Mouse (Mus musculus): ENCODE measurements around the gene Mrpl38. TPM values are rescaled to one million over a fixed set of nuclear protein-coding genes. Genes with fewer than 3 reads are reported as not detected.

Gene Mrpl38
- 10 to 100 TPM; 55.9 to 56.8 TPM for total RNA-seq (2021)

DNA sequence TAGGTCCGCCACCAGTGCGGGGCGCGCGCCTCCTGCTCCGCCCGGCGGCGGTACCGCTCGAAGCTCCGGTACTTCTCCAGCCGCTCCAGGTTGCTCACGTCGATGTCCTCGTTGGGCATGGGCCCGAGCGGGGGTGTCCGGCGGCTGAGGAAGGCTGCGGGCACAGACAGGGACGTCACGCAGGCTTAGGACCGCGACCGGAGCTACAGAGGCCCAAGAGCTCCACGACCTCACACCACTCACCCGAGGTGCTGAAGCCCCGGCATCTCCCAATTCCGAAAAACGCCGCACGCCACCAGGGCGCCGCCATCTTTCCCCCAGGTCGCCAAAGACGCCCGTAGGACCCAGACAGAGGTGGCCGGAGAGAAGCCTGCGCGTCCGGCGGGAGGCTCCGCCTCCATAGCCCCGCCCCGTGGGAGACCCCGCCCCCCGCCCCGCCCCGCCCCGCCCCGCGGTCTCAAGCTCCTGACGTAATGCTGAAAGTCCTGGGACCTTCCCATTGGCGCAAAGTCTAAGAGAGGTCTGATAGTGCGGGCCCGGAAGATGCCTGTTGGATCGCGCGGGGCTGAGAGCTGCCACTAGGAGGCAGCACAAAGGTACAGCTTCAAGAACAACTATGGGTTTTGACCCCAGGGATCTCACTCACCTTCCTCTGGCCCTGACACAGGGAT is at the start of gene Mrpl38:
Gene Mrpl38 (minus strand): TSS at position 401 of the 671 bp plus-strand sequence.
- DNase-seq = peak; percentile 91 to 92
- intact Hi-C loops (cut with DNase I) = loop anchor here (1.0 to 5.0 kb wide), 5 partner anchors 28 to 324 kb away; partner anchors contain the start of genes Acox1 and Ten1

DNA sequence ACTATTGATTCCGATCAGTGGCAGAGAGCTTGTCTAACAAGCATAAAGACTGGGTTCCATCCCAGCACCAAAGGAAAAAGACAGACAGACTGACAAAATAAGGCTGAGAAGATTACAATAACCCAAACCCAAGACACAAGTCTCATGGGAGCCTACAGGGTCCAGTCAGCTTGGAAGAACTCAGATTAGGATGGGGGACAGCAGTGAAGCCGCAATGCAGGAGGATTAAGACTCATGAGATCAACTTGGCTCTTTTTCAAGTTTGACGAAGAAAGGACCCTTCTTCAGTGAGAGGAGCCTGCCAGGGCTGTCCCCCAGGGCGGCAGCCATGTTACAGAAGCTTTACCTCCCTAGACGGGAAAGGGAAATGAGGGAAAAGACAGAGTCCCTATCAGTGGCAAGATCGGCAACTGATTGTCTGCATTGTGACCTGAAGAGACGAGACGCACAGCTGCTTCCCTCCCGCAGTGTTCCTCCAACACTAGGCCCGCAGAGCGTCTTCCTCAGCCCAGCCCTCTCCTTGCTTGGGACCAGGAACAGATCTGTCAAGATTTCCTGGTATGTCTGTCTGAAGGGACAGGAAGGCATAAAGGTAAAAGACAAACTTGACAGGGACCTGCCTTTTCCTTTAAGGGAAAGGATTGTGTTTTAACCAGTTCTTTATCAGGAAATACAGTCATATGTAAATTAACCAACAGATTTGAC is 48.7 kb upstream of the Mrpl38 start:
- DNase-seq = no peak
- intact Hi-C loops (cut with DNase I) = no loop called here

GRCm38 (mm10) chr11:116186360-116186759 is 47.7 kb upstream of the Mrpl38 start:
- DNase-seq = no peak
- intact Hi-C loops (cut with DNase I) = no loop called here

GRCm38 (mm10) chr11:116185836-116186235 is 47.2 kb upstream of the Mrpl38 start:
- intact Hi-C loops (cut with DNase I) = no loop called here
- peak; percentile 18 to 25 for DNase-seq

DNA sequence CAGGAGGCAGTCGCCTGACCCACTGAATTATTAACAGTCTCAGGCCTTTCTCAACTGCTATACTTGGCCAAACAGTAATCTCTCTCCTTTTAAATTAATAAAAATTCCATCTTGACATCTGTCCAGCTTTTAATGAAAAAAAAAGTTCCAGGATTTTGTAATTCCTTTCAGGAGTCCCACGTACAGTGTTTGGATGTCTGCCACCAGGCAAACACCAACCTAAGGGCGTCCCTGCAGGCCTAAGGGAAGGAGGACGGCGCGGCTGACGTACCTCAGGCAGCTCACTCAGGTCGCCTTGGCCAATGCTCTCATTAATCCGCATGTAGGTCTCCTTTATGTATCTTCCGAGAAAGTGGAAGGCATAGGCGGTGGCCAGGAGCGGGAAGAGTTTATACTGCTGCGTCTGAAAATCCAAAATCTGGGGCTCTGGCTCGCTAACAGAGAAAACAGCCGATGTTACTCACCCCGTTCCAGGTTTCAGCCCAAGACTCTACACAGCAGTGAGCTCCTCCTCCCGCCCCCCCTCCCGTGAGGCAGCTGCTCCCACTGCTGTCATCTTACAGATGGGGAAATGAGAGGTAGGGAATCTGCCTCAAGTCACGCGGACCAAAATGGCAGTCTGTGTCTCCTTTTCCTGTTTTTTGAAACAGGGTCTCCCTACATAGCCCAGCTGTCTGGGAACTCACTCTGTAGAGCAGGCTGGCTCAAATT is 39.9 kb upstream of the Mrpl38 start:
- intact Hi-C loops (cut with DNase I) = no loop called here
- DNase-seq = no peak

DNA sequence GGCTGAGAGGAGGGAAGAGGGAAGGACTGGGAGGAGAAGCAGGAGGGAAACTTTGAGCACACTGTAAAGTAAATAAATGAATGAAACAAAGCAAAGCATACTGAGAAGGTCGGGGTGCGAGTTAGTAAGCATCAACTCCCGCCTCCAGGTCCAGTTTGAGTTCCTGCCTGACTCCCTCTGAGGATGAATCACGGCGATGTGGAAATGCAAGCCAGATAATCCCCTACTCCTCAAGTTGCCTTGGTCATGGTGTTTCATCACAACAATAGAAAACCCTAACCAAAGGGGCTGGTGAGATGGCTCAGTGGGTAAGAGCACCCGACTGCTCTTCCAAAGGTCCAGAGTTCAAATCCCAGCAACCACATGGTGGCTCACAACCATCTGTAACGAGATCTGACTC is 37.3 kb upstream of the Mrpl38 start:
- intact Hi-C loops (cut with DNase I) = no loop called here
- no peak for DNase-seq

DNA sequence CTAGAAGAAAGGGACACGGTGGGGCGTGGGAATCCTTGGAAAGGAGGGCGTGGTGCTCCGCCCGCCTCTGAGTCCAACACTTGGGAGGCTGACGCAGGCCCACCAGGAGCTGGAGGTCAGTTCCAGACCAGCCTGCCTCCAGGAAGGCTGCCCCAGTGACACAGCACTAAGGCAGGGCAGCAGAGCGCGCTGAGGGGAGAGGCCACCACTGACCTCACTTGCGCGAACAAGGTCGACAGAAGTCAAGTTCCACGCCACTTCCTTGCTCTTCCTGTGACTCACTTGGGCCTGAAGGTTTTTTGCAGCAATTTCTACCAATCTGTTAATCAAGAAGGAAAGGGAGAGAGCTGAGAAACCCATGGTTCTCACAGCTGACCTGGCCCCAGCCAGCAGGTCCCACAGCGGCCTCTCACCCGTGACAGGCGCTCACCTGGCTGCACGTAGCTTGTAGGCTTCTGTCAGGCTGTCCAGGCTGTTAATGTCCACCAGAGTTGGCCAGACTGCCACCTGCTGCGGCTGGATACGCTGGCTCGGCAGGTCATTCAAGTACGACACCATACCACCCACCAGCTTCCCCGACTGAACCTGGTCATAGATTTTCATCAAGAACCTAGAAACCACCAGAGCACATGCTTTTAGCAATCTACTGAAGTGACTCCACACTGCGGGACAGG is 36.2 kb upstream of the Mrpl38 start:
- DNase-seq = no peak
- intact Hi-C loops (cut with DNase I) = no loop called here

DNA sequence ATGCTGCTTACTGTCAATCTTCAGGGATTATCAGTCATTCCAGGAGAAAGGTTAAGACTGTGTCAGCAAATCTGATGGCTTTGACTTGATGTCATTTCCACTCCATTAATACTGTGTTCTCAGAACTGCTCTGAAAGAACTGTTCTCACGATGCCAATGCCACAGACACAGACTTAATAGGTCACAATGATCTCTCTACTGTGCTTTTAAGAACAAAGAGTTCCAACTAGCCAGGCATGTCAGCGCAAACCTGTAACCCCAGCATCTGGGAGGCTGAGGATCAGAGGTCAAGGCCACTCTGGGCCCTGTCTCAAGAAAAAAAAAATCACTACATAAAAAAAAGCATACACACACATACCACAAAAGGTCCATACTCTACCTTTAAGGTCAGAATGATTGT is 33.3 kb upstream of the Mrpl38 start:
- intact Hi-C loops (cut with DNase I) = no loop called here
- no peak for DNase-seq

DNA sequence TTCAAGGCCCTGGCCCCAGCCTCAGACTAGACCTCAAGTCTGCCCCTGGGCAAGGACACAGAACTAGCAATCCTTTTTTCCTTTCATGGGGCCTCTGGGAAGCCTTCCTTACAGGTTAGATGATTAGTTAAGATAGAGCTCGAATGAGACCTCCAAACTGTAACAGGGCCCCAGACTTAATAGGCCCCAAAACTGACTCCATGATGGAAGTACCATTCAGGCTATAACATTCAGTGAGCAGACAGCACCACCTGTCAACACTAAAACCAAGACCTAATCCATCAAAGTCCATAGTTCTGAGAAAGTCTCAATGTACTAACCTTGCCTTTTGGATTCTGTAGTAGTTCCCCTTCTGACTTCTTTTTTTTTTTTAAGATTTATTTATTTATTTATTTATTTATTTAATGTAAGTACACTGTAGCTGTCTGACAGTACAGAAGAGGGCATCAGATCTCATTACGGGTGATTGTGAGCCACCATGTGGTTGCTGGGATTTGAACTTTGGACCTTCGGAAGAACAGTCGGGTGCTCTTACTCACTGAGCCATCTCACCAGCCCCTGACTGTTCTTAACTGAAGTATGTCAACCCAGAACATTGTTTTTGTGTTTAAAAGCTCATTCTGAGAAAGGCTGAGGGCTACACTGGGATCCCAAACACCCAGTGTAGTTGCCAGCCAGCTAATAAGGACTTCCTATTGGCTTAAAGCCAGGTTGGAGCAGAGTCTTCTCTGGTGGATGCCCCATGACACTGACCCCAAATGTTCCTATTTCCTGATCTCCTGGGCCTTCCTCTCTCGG is 31.5 kb upstream of the Mrpl38 start:
- intact Hi-C loops (cut with DNase I) = no loop called here
- no peak for DNase-seq

DNA sequence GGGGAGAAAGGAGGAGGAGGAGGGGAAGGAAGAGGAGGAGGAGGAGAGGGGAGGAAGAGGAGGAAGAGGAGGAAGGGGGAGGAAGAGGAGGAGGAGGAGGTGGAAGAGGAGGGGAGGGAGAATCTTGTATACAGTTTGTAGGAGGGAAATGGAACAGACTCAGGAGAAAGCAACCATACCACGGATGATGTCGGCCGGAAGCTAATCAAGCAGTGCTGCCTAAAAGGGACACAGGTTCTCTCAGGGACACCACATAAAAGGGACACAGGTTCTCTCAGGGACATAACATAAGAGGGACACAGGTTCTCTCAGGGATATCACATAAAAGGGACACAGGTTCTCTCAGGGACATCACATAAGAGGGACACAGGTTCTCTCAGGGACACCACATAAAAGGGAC is 30.5 kb upstream of the Mrpl38 start:
- no peak for DNase-seq
- intact Hi-C loops (cut with DNase I) = no loop called here

- intact Hi-C loops (cut with DNase I) = loop anchor here (2.0 kb wide), 1 partner anchor 29 kb away; the partner anchor contains the start of gene Mrpl38
- DNase-seq = peak; percentile 97
Measured at GRCm38 (mm10) chr11:116167884-116168439, 29.3 kb upstream of the Mrpl38 start, which contains the start of gene Fbf1. TSS of gene Fbf1 (minus strand) at chr11:116168166.

DNA sequence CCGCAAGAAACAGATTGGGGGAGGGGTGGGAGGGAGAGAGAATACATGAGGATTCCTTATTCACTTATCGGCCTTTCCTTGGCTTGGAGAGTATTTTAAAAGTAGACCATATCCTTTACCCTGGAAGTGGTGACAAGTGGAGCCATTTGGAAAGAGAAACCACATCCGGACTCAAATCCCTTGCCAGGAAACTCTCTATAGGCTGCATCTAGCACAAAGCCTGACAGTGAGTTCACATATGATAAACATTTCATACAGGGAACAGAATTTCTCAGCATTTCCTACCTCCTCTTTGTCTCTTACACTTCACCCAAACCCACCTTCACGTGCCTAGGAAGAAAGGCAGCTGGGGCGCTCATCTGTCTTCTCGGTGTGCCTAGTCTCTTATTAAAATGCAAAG is 28.6 kb upstream of the Mrpl38 start:
- intact Hi-C loops (cut with DNase I) = loop anchor here (2.0 kb wide), 1 partner anchor 28 kb away; the partner anchor contains the start of gene Mrpl38

GRCm38 (mm10) chr11:116163002-116163401 is 24.3 kb upstream of the Mrpl38 start:
- DNase-seq = no peak
- intact Hi-C loops (cut with DNase I) = no loop called here

More for the DNA sequence above, 28.6 kb upstream of the Mrpl38 start:
- peak in 1 of 2 experiments; percentile 31 for DNase-seq

DNA sequence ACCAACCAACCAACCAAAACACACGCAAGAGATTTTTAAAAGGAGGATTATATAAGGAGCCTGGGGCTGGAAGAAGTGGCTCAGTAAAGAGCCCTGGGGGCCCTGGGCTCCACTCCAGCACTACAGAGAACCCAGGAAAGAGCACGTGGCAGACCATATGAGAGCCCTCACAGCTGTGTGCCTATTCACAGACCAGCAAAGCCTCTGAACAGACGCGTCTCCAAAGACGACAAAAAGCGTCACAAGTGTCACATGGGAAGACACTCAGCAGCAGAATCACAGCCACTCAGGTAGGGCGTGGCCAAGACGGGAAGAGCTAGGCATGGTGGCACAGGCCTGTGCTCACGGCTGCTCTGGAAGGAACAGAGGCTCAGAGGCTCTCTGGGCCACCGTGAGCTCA is 23.5 kb upstream of the Mrpl38 start:
- no peak for DNase-seq
- intact Hi-C loops (cut with DNase I) = no loop called here

DNA sequence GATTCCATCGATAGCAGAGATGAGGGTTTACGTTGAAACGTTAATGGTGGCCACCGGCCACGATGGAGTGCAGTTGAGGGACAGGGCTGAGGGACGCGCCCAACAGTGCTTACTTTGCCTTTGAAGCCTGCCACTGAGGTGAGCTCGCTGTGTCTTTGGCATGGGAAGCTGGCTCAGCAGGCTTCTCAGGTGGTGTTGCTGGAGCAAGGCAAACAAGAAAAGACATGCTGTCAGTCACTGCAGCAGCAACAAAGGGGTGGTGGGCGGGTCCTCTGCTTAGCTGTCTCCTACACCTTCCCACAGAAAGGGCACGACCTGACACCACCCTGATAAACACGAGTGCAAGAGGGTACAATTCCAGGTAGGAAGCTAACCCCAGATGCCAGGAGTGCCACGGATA is 22.6 kb upstream of the Mrpl38 start:
- DNase-seq = no peak
- intact Hi-C loops (cut with DNase I) = no loop called here

DNA sequence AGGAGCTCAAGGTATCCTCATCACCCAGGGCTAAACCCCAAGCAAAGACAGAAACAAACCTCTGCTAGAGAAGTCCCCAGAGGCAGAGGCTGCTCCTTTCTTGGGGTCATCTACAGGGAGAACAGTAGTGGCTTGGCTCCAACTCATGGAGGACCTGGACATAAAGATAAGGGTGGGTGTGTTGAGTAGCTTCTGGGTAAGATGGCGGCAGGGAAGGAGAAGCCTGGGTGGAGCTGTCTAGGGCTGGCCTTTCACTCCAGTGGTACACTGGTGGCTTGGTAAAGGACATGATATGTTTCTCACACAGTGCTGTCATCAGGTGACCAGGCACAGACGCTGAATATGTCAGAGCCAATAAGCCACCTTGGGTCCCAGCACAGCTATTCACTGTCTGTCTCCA is 12.3 kb upstream of the Mrpl38 start:
- intact Hi-C loops (cut with DNase I) = no loop called here
- no peak for DNase-seq

DNA sequence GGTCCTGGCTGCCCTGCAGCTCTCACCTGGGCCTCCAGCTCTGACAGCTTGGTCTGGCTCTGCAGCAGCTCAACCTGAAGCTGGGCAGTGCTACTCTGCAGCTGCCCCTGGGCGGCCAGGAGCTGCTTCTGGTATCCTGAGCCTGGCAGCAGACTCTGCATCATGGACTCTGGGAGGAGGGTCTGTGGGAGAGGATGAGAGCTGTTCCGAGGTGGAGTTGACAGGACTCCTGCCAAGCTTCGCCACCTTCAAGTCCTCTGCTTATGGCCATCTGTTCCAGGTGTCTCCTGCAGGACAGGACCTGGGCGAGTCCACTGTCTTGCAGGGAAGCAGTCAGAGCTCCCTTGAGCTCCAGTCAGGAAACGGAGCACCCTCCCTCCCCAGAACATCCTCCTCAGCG is 10.7 kb upstream of the Mrpl38 start:
- no peak for DNase-seq
- intact Hi-C loops (cut with DNase I) = no loop called here

DNA sequence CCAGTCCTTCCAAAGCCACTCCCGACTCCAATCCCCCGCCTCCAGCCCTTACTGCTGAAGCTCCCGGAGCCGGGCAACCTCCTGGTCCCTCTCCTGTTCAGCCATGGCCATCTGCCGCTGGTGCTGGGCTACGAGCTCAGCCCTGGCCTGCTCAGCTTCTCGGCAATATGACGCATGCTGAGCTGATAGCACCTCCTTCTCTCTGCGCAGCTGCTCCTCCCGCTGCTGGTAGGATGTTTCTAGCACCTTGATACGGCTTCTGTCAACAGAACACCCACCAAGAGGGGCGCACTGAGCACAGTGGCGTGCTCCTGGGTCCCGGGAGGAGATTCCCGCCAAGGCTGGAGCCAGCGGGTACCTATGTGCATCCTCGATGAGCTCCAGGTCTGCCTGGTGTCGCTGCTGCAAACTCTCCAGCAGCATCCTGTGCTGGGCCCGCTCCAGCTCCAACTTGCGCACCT is 10.1 kb upstream of the Mrpl38 start:
- intact Hi-C loops (cut with DNase I) = no loop called here

GRCm38 (mm10) chr11:116146294-116146985 is 7.8 kb upstream of the Mrpl38 start:
- intact Hi-C loops (cut with DNase I) = no loop called here
- peak in 1 of 2 experiments; percentile 22 for DNase-seq

More for the DNA sequence above, 10.1 kb upstream of the Mrpl38 start:
- no peak for DNase-seq

Measured in heart, postnatal 10 days (tissue).